Mouse (Mus musculus) common myeloid progenitor, adult 5-6 weeks (primary cell): ENCODE results near the gene Atp11a. TPM values are rescaled to one million over a fixed set of nuclear protein-coding genes. Genes with fewer than 3 reads are reported as not detected.
A peak's percentile ranks its signal among the peaks of the same experiment; 100 is the strongest.

Source experiments
- ATAC-seq: replicated peaks from 2 replicates; pipeline ENCODE4 v1.8.0; 2016; ENCODE audit warnings: low read depth, mild to moderate bottlenecking, moderate TSS enrichment, inconsistent platforms; ENCODE audit not compliant: poor library complexity, severe bottlenecking
- total RNA-seq: library from RNA; stranded (forward); fragments of 200-1000, 187-1606 nt; gene quantifications from 2 replicates; pipeline ENCODE4 v1.2.3, GENCODE M21; 2017

Atp11a gene
- total RNA-seq, 1 experiment from 2014 or later = 9.4 TPM

GRCm38 (mm10) chr8:12808018-12808417 lies 51.2 kb downstream of the Atp11a start:
- no peak for ATAC-seq

GRCm38 (mm10) chr8:12809516-12809915 lies 52.7 kb downstream of the Atp11a start:
- no peak for ATAC-seq

DNA sequence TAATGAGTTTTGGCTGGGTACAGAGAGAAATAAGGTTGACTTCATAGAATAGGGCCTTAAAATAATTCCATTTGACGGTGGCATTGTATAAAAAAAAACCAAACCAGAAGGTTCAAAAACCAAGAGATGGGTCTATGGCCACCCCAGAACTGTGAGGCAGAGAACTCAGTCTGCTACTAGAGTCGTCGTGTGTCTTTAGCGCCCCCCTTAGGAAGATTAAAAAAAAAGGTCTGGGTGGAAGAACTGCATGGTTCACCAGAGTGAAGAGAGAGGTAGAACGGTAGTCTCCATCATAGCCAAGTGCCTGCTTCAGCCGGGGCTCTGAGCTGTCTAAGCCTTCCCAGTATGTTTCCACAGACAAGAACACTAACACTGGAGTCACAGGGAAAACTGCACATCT lies 54.4 kb downstream of the Atp11a start:
- ATAC-seq = 0 out of 2 replicates have a peak, but pooled peaks have one; percentile 50

DNA sequence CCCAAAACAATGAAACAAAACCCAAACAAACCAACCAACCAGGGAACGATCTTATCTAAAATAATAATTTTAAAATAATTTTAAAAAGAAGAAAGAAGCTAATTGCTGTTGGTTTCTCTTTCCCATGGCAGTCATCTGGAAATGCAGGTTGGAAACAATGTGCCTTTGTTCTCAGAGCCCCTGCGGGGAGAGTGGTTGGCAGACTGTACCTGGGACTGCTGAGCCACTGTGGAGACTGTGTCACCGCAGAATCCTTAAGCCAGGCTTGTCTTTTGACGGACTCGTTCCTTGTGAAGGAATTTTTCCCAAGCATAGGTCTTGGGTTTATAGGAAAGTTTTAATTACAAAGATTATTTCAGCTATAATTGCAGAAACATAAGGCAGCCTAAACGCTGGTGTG lies 59.6 kb downstream of the Atp11a start:
- no peak for ATAC-seq

DNA sequence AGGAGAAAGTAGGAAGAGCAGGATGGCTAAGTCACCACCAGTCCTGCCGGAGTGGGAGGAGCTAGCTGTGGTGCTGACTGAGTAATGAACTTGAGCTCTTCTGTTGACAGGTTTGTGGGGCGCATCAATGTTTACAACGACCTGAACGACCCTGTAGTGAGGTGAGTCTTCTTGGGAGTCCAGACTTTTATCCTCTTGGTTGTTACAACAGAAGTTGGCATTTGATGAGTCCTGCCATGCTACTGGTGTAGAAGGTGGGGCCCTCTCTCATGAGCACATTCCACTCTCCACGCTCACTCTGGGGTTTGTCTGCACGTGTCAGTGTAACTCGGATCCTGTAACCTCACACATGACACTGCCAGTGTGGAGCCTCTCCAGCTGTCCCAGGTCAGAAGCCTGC lies 66.1 kb downstream of the Atp11a start:
- no peak for ATAC-seq

- no peak for ATAC-seq
Observed at GRCm38 (mm10) chr8:12824562-12824961, 67.7 kb downstream of the Atp11a start.

DNA sequence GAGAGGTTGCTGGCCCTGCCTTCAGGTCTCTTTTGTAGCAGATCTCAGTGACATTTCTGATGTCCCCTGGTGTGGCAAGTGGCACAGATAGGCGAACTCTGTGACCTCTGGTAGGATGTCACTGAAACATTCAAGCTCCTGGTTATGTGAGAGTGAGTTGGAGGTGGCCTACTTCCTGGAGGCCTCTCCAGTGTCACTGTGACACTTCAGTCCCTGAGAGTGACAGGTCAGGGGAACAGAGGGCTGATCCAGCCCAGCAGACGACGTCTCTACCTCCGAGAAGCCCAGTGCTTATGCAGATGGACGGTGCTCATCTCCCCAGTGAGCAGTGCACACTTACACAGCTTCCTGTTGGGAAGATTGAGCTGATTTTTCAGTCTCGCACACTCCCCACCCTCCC lies 68.4 kb downstream of the Atp11a start:
- ATAC-seq = peak; percentile 34

- ATAC-seq = peak; percentile 30
Observed at GRCm38 (mm10) chr8:12825686-12826237, 68.9 kb downstream of the Atp11a start.

- ATAC-seq = no peak
Observed at GRCm38 (mm10) chr8:12827124-12827523, 70.3 kb downstream of the Atp11a start.

DNA sequence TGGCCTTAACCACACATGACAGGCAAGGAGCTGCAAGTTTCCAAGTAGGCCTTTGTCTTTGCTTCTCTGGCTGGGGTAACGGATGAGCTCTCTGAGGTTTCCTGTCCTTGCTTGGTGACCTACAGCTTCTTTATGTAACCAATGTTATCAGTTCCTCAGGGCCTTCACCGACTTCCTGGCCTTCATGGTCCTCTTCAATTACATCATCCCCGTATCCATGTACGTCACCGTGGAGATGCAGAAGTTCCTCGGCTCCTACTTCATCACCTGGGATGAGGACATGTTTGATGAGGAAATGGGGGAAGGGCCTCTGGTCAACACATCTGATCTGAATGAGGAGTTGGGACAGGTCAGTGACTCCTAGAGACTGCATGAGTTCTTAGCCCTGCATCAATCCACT lies 71.5 kb downstream of the Atp11a start:
- peak; percentile 53 for ATAC-seq

- no peak for ATAC-seq
Observed at GRCm38 (mm10) chr8:12829381-12829780, 72.6 kb downstream of the Atp11a start.

DNA sequence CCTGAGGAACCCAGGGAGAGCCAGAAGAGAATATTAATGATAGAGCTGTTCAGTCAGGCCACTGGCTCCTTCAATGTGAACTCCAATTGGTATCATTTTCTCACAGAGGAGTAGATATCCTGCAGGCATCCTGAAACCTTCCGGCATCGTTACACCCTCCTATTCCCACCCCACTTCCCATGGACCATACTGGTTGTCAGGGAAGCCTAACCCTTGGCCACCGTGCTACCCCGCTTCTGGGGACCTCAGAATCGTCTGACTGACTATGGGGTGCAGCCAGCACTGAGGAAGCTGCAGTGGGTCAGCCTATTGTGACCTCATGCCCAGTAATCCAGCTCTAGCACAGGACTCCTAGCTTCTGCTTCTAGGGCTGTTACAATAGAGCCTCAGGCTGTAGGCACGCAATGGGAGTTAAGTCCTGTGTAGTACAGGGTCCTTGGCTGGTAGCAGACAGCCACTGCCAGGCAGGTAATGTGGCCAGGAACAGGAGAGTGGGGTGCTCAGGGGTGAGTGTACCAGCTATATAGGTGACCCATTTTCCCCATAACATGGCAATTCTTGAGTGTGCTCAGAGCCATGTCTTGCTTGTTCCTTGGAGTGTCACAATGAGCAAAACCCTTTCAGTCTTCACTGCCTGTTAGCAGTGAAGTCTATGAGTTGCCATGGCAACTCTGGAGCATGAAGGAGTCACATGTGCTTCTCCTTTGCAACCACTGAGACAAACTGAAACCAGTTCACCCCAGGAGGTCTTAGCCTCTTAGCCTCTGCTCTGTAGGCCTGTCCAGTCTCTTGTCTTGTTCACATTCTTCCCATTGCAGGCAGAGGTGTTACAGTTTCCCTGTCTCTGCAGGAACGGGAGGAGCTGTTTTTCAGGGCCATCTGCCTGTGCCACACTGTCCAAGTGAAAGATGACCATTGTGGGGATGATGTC lies 75.1 kb downstream of the Atp11a start:
- ATAC-seq = no peak

DNA sequence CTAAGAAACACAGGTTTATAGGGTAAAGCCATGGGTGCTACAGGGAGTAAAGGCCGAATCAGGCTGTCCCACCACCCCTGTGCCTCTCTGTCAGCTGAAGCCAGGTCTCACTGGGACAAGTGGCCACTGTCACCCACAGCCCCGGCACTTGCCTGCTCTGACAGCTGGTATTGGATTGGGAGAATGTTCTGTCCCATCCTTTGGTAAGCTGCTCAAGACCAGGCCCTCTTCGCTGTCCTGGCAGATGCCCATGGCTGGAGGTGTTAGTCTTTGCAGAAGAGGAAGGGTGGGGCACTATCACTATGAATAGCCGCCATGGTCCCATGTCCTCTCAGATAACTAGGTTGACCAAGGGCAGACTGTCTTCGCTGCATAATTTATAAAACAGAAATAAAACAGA lies 76.8 kb downstream of the Atp11a start:
- ATAC-seq = no peak

DNA sequence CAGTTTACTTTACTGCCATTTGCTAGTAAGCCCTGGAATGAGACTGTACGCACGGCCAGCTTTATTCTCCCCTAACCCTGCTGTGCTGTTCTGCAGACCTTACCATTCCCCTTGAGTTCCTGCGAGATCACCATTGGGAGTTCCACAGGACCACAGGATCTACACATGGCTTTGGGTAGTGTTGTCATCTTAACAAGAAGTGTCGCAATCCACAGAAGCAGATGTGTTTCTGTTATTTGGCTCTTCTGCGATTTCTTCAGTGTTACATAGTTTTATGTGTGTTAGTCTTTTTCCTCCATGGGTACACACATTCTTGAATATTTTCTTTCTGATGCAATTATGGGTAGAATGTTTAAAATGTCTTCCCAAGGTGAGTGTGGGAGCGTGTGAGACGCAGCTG lies 84.0 kb downstream of the Atp11a start:
- 0 out of 2 replicates have a peak, but pooled peaks have one; percentile 29 for ATAC-seq

DNA sequence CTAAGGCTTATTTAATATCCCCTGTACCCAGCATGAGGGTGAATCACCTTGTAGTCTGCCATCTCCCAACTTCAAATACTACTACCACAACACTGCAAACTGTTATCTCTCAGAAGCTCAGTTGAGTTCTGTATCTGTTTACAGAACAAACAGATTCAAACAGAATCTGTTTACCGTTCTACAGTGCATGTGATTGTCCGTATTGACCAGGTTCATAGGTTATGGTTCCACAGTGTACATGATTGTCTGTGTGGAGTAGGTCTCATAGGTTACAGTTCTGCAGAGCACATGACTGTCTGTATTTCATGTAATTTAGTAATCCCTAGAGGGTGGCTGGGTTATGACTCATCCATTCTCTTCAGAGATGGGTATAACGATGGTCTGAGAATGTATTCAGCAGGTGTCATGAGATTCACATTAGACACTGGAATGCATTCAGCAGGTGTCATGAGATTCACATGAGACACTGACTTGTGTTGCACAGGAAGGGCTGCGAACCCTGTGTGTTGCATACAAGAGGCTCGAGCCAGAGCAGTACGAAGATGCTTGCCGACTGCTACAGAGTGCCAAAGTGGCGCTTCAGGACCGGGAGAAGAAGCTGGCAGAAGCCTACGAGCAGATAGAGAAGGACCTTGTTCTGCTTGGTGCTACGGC lies 85.7 kb downstream of the Atp11a start:
- ATAC-seq = no peak

- no peak for ATAC-seq
Observed at GRCm38 (mm10) chr8:12844347-12844950, 87.6 kb downstream of the Atp11a start.

GRCm38 (mm10) chr8:12846447-12846846 lies 89.6 kb downstream of the Atp11a start:
- no peak for ATAC-seq

- ATAC-seq = no peak
Observed at GRCm38 (mm10) chr8:12851241-12851640, 94.4 kb downstream of the Atp11a start.

DNA sequence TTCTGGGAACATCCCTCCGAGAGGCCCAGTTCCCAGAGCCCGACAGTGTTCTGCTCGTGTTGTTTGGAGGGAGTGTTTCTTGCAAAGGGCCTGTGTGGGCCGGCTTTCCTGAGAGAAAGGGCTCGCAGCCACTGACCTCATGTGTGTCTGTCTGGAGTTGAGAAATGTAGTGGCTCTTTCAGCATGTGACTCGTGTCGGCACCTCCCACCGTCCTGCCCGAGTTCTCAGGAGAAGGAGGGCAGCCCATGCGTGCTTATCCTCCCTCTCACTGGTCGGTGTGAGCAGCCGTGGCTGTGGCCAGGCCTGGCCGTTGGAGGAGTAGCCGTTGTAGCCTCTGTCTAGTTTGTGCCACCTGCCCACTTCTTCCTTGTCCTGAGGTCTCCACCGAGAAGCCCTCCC lies 99.2 kb downstream of the Atp11a start:
- ATAC-seq = no peak

- no peak for ATAC-seq
Observed at GRCm38 (mm10) chr8:12863061-12863460, 106.2 kb downstream of the Atp11a start.

- no peak for ATAC-seq
Observed at GRCm38 (mm10) chr8:12863608-12864007, 106.8 kb downstream of the Atp11a start.
